Mouse (Mus musculus): ENCODE measurements at regions not wholly inside any gene's neighbourhood (a gene's known extent, or its start where the extent isn't known, plus 50 kb on each side); places are given as distances from the start of the nearest gene placed in this dataset.

DNA sequence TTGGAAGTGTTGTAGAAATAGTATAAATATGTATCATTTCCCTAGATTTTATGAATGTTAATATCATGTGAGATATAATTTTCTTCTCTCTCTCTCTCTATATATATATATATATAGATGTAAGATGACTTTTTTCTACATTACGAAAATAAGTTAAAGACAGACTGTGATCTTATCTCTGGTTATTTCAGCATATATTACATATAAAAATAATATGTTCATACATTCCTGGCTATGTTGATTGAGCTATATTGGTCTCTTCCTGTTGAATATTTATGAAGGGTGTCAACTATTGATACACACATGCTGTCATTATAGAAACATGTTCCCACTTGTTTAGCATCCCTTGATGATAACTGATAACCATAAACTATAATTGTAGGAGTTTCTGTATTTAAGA is 793.2 kb upstream of the Fat3 start:
- no peak for DNase-seq (ENCODE audit: low spot score in 2 of 2)

DNA sequence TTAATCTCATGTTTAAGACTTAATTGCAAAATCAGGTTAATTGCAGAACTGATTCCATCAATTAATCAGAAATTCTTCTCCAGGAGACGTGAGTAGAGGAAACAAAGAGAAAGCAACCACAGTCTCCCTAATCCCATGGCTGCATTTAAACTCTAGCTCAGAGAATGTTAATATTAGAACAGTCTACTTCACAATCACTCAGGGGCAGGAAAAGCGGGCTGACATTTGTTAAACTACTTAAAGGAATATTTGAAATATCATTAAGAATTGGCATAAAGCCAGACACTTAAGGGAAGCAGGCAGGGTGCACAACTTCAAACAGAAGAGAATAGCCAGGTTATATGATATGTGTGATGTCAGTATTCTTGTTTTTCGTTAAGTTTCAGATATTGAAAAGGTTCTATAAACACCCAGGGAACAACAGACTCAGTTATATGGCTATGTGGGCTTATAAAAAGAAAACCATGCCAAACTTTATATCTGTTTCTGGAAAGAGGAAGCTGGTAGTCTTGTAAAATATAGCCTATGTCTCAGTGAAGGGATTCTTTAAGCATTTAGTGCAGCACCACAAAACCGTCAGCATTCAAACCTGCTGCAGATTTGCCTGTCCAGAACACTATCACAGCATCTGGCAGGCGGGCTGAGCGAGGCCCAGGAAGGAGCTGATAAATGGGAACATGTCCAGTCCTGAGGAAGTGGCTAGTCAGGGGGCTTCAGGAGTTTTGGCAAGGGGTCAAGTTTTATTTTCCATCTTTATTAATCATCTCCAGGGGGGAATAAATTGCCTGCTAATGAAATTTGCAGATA is 787.9 kb upstream of the Fat3 start:
- DNase-seq (ENCODE audit: low spot score in 2 of 2) = no peak

DNA sequence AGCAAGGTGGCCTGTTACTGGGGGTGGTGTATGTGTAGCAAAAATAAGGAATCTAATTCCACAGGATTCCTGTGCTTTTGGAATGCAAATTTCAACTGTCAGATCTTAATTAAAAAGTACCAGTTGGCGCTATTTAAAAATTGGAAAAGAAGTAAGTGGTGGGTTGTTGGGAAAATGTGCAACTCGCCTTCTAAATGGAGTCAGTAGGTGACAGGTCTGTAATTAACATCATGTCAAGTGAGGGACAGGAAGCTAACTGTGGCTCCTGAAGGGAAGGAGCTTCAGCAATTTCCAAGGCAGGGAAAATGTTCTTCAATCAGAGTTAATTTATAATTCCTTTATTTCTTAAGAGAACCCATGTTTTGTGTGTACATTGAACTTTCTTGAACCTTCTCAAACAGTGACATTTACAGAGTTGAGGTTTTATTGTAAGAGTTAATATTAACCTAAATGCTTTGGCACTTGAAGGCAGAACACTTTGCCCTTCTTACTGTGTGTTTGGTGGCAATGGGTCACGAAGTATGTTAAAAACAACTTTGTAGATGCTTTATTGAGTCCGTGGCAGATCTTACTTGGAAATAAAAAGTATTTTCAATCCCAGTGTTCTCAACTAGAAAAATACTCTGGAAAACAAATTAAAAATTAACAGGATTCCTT is 778.4 kb upstream of the Fat3 start:
- no peak for DNase-seq (ENCODE audit: low spot score in 2 of 2)

DNA sequence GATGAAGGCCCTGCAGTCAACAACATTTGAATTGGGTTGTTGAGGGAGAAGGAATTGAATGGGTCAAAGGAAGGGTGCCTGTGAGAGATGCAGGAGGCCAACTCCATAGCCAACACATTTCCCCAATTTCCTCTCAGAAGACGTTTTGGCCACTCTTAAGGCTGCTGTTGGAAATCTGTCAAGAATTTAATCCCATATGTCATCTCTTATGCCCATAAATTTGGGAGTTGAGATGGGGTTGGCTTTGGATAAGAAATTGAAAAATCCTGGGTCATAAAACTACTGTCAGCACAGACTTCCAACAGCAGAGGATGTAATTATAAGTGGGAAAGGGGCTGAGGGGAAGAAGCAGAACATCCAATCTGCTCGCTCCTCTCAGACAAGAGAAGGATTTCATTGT is 771.5 kb upstream of the Fat3 start:
- DNase-seq (ENCODE audit: low spot score in 2 of 2) = no peak

- peak in 1 of 2 experiments; percentile 17 for DNase-seq (ENCODE audit: low spot score in 2 of 2)
Observed at GRCm38 (mm10) chr9:17269624-17270023, 768.5 kb upstream of the Fat3 start.

- DNase-seq (ENCODE audit: low spot score in 2 of 2) = no peak
Observed at GRCm38 (mm10) chr9:17257148-17257547, 756.1 kb upstream of the Fat3 start.

GRCm38 (mm10) chr9:17227091-17227481 is 726.0 kb upstream of the Fat3 start:
- DNase-seq (ENCODE audit: low spot score in 2 of 2) = no peak

DNA sequence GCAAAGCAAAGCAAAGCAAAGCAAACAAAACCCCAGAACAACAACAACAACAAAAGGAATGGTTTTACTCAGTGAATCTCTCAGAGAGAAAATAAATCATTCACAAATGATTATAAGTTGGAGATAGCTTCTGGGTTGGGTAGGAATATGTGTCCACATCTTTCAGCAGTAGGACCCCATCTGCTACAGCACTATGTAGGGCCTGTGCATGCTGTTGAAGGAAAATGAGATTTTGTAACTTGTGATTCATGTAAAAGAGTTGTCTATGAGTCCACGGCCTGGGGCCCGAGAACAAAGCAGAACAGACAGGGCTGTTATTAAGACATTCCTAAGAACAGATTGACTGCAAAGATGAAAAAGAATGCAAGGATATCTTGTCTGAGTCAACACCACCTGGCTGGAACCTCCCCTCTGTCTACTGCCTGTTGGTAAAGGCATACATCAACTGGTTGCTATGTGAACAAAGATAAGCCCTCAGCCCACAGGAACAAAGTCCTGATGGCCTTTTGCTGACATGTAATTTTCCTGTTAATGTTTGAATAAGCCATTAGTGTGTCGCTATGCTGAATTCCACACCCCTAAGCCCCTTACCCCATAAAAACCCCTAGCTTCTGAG is 725.5 kb upstream of the Fat3 start:
- no peak for DNase-seq (ENCODE audit: low spot score in 2 of 2)

DNA sequence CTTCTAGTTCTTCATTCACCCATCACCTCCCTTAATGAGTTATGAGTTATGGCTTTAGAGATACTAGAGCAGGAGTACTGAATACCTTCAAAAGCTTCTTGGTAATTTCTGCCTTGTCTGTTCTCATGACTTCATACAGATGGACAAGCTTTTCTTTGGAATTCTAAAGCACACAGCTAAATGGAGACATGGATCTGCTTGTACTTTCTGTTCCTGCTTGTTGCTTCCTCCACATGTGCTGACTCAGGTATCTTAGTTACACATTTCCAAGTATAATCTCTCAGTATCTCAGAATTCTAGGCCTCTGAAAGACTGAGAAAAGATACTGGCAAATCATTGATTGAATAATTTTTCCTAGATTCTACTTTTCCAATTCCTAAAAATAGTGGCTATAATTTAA is 694.3 kb upstream of the Fat3 start:
- DNase-seq (ENCODE audit: low spot score in 2 of 2) = no peak

DNA sequence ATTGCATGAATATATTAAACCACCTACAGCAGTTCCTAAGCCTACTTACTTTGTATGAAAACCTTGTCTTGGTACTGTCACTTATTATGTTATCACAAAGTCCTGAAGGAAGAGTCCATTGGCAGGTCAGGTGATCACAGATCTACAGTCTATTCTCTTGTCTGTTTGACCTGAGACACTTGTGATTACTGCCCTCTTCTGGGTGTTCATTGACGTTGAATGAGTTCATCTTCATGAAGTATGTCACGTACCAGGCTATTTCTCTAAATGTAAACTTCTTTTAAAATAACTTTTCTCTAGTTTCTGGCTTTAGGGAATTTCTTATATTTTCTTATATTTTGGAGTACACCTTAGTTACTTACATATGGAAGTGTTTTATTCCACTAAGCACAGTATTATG is 688.5 kb upstream of the Fat3 start:
- DNase-seq (ENCODE audit: low spot score in 2 of 2) = peak in 1 of 2 experiments; percentile 7

DNA sequence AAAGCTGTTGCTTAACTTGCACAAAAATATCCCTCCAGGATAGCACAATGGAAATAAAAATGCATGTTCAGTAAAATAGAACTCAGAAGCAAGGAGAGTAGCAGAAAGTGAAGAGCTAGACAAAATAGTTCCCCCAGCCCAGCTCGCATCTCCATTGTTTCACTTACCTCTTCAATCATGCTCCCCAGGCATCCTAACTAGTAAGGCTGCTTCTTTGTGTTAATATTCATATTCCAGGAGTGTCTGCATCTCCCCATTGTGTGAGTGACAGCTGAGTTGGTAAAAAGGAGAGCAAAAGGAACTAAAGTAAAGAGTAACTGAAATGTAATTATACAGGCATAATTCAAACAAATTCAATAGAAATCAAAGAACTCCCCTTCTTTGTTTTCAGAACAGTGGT is 667.1 kb upstream of the Fat3 start:
- DNase-seq (ENCODE audit: low spot score in 2 of 2) = no peak

DNA sequence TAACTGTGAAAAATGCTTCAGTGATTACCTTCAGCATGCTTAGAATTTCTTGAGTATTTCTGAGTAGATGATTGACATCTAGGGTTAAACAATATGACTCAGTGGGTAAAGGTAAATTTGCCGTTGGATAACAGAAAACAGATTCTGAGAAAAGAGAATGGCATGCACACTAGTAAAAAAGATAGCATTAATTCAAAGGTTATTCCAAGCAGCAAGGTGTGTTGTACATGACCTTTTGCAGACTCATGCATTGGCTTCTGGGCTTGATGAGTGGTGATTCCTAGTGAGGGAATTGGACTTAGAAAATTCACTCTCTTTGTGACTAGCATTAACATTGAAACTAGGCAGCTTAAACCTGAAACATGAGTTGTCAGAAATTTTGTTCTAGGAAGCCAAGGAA is 665.2 kb upstream of the Fat3 start:
- DNase-seq (ENCODE audit: low spot score in 2 of 2) = no peak

- no peak for DNase-seq (ENCODE audit: low spot score in 2 of 2)
Observed at GRCm38 (mm10) chr9:17158481-17159366, 657.6 kb upstream of the Fat3 start.

DNA sequence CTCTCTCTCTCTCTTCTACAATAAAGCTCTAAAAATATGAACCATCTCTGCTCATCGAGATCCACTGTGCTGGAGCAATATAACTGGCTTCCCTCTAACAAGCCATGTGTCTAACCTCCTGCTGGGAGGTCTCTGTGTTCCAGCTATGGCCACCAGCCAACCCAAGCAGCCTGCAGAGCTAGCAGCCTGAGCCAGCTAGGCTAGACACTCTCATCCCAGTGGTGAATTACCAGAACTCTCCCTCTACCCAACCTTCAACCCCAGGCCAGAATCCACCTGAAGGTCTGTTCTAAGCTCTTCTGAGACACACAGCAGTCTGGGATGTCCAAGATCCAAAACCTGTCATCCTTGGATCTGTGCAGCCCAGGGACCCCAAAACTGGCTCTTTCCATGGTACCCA is 651.3 kb upstream of the Fat3 start:
- peak; percentile 53 to 77 for DNase-seq (ENCODE audit: low spot score in 2 of 2)

GRCm38 (mm10) chr9:17149424-17149823 is 648.3 kb upstream of the Fat3 start:
- DNase-seq (ENCODE audit: low spot score in 2 of 2) = no peak

All from layer of hippocampus, postnatal 14 days (tissue).